Mouse (Mus musculus) stomach, embryonic 16.5 days (tissue): ENCODE measurements around the gene Hist1h1c. TPM values are rescaled to one million over a fixed set of nuclear protein-coding genes. Genes with fewer than 3 reads are reported as not detected.
A peak's percentile ranks its signal among the peaks of the same experiment; 100 is the strongest.

ENCODE experiments used
- ATAC-seq: fragments of 200-750 bp; cut with Nextera tagmentation; 2 replicates; pipeline ENCODE4 v1.8.0; 2017; ENCODE audit warnings: moderate number of reproducible peaks, moderate TSS enrichment; ENCODE audit not compliant: insufficient read depth, low FRiP score
- H3K27ac ChIP-seq: fragments of 300-500 bp; sonication (generic); 2 replicates; pipeline ENCODE4 v1.5.1; 2014; ENCODE audit warnings: low read length
- H3K27me3 ChIP-seq: fragments of 300-500 bp; sonication (generic); 2 replicates; pipeline ENCODE4 v1.6.1; 2014; ENCODE audit warnings: low read length, control low read depth, mixed read lengths; ENCODE audit not compliant: control insufficient read depth, insufficient read depth
- H3K36me3 ChIP-seq: fragments of 300-500 bp; sonication (generic); 2 replicates; pipeline ENCODE4 v1.6.1; 2014; ENCODE audit warnings: low read length; ENCODE audit not compliant: control insufficient read depth, insufficient read depth
- H3K4me1 ChIP-seq: fragments of 300-500 bp; sonication (generic); 2 replicates; pipeline ENCODE4 v1.6.1; 2014; ENCODE audit warnings: low read length, control low read depth, mixed read lengths; ENCODE audit not compliant: control insufficient read depth, insufficient read depth
- H3K4me2 ChIP-seq: fragments of 300-500 bp; sonication (generic); 2 replicates; pipeline ENCODE4 v1.6.1; 2014; ENCODE audit warnings: low read depth, low read length, mixed read lengths
- H3K4me3 ChIP-seq: fragments of 300-500 bp; sonication (generic); replicated peaks from 2 replicates; pipeline ENCODE4 v1.5.1; 2014; ENCODE audit warnings: mild to moderate bottlenecking, low read length
- H3K9ac ChIP-seq: fragments of 300-500 bp; sonication (generic); 2 replicates; pipeline ENCODE4 v1.6.1; 2014; ENCODE audit warnings: low read length
- H3K9me3 ChIP-seq: fragments of 300-500 bp; sonication (generic); replicated peaks from 2 replicates; pipeline ENCODE4 v1.6.1; 2016; ENCODE audit warnings: low read length, control low read depth; ENCODE audit not compliant: control insufficient read depth
- WGBS: fragments of 180-500 bp; shearing (Covaris S2); extraction: QIAGEN DNeasy Blood & Tissue Kit; methylation state at CpG from one replicate; pipeline ENCODE4 v1.1.7; 2014; 5-methylcytosine and 5-hydroxymethylcytosine counted together
- polyA plus RNA-seq: library from polyadenylated mRNA; unstranded; fragments of >200 nt; fragmentation: Nextera tagmentation; extraction: Ambion mirVana; gene quantifications from 2 replicates; pipeline ENCODE4 v1.2.1, GENCODE M21; 2015

The Hist1h1c gene
- polyA plus RNA-seq, 1 experiment from 2014 or later, result 58.0 TPM

DNA sequence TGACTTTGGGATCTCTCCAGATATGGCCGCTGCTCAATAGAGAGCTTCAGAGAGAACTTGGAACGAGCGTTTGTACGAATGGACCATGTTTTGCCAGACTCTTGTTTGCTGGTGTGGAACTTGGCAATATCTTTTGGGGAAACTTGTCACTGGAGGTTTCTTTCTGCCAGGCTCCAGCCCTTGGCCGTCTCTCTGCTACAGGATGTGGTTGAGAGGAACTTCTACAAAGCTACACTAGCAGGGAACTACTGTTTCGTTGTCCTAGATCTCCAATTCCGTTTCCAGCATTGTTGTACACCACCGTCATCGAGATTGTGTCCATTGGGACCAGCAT is 9.4 kb upstream of the Hist1h1c start:
- ATAC-seq, result no peak
- no peak overlapping the region for H3K4me3 ChIP-seq
- H3K4me1 ChIP-seq, result no peaks in the 10 kb centered on the region
- no peak overlapping the region for H3K27ac ChIP-seq
- WGBS, result 87% methylated on average over 9 of the region's 9 CpGs
- H3K9ac ChIP-seq, result no peak overlapping the region
- H3K9me3 ChIP-seq, result no peaks in the 10 kb centered on the region
- no peaks in the 10 kb centered on the region for H3K27me3 ChIP-seq
- no peak overlapping the region for H3K4me2 ChIP-seq
- no peaks in the 10 kb centered on the region for H3K36me3 ChIP-seq

GRCm38 (mm10) chr13:23729706-23730105 is 8.9 kb upstream of the Hist1h1c start:
- 88% methylated on average over 5 of the region's 5 CpGs for WGBS

GRCm38 (mm10) chr13:23730479-23730878 is 8.1 kb upstream of the Hist1h1c start:
- no peak overlapping the region for H3K4me3 ChIP-seq
- no peaks in the 10 kb centered on the region for H3K4me1 ChIP-seq
- WGBS, result 22% methylated on average over 8 of the region's 8 CpGs
- no peaks in the 10 kb centered on the region for H3K9me3 ChIP-seq
- H3K36me3 ChIP-seq, result no peaks in the 10 kb centered on the region
- H3K4me2 ChIP-seq, result no peak overlapping the region
- no peaks in the 10 kb centered on the region for H3K27me3 ChIP-seq
- no peak overlapping the region for H3K9ac ChIP-seq
- no peak overlapping the region for H3K27ac ChIP-seq
- peak; percentile 66; the same call in 1 of the 2 replicates for ATAC-seq

More at GRCm38 (mm10) chr13:23729706-23730105, 8.9 kb upstream of the Hist1h1c start:
- H3K4me3 ChIP-seq, result no peak overlapping the region
- no peak for ATAC-seq
- no peaks in the 10 kb centered on the region for H3K36me3 ChIP-seq
- no peak overlapping the region for H3K27ac ChIP-seq
- no peaks in the 10 kb centered on the region for H3K4me1 ChIP-seq
- H3K27me3 ChIP-seq, result no peaks in the 10 kb centered on the region
- H3K4me2 ChIP-seq, result no peak overlapping the region
- no peak overlapping the region for H3K9ac ChIP-seq
- H3K9me3 ChIP-seq, result no peaks in the 10 kb centered on the region

DNA sequence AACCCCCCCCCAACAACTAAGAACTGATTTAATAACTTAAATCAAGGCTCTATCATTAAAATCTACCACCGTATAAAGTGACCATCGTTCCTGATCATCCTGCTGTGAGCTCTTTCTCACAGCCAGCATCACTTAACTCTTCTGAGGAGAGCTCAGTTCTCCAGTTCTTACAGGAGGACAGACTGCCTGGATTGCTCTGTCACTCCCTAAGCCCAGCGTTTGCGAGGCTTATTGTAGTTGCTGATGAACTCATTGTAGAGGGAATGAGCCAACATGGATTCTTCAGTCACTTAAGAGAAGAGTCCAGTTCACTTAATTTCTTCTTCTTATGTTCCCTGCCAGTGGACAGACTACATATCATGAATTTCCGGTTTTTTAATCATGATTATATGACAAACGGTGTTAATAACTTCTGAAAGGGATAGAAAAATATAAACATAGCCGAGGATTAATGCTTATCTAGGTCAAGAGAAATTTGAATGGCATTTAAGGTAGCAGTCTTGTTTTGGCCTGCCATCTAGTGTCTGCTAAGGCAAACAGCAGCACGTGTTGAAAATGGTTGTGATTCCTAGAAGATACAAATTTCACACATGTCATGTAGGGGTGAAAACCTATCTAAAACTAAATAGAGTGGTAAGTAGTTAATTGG is 6.3 kb upstream of the Hist1h1c start:
- no peaks in the 10 kb centered on the region for H3K27me3 ChIP-seq
- no peaks in the 10 kb centered on the region for H3K9me3 ChIP-seq
- H3K27ac ChIP-seq, result no peak overlapping the region
- H3K4me2 ChIP-seq, result no peak overlapping the region
- no peak overlapping the region for H3K4me3 ChIP-seq
- no peak overlapping the region for H3K9ac ChIP-seq
- ATAC-seq, result no peak
- H3K4me1 ChIP-seq, result no peaks in the 10 kb centered on the region
- no peaks in the 10 kb centered on the region for H3K36me3 ChIP-seq
- WGBS, result 22% methylated on average over 8 of the region's 8 CpGs

DNA sequence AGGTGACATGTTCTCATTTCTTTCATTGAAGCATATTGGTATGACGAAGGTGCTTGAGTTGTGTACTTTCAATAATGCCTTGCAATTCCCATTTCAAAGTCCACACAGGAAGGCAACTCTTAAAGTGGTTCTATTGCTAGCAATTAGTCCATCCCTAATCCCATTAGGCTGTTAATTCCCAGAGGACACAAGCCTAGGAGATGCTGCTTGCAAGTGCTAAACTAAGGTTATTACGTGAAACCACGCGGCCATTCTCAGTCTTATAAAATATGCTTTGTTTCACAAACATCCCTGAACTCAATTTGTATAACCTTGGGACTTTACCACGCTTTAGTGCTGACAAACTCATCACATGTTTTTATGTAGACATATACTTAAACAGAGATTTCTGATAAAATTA is 1.5 kb upstream of the Hist1h1c start:
- peaks cover 13% of the 10 kb centered on the region; the same call in 1 of the 2 replicates for H3K4me1 ChIP-seq
- no peak overlapping the region for H3K27ac ChIP-seq
- 87% methylated on average over 5 of the region's 5 CpGs for WGBS
- H3K27me3 ChIP-seq, result no peaks in the 10 kb centered on the region
- no peak overlapping the region for H3K4me3 ChIP-seq
- no peak overlapping the region for H3K4me2 ChIP-seq
- no peak overlapping the region for H3K9ac ChIP-seq
- ATAC-seq, result no peak
- H3K9me3 ChIP-seq, result no peaks in the 10 kb centered on the region
- H3K36me3 ChIP-seq, result no peaks in the 10 kb centered on the region

DNA sequence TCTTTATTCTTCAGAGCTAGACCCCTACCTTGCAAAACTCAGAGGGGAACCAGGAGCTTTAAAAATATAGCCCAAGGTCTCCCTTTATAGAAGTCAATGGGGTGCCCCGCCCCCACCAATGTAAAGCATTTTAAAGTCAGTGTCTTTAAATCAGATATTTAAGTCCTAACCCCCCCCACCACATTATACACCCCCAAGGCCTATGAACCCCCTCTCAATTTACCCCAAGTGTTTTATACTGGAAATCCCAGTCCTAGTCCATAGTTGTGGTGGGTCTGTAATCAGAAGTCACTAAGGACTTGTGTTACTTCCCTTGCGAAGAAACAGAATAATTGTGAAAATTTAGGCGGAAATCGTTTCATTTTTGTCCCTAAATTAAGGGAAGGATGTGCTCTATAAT is 567 bp upstream of the Hist1h1c start:
- Histone ChIP-seq H3K4me2 (peak overlapping the region; percentile 39), H3K27ac (peak overlapping the region; percentile 99), H3K4me1 (peaks cover 13% of the 10 kb centered on the region; the same call in 1 of the 2 replicates), H3K36me3 (no peaks in the 10 kb centered on the region), H3K4me3 (peak overlapping the region; percentile 70), H3K27me3 (no peaks in the 10 kb centered on the region), H3K9me3 (no peaks in the 10 kb centered on the region), H3K9ac (peak overlapping the region; percentile 58)
- no peak for ATAC-seq
- 23% methylated on average over 4 of the region's 4 CpGs for WGBS

- H3K27ac ChIP-seq, result peak overlapping the region; percentile 99
- WGBS, result under 1% methylated on average over 39 of the region's 39 CpGs
- H3K9ac ChIP-seq, result peak overlapping the region; percentile 85
- H3K4me2 ChIP-seq, result peak overlapping the region; percentile 91
- peaks cover 17% of the 10 kb centered on the region; the same call in 1 of the 2 replicates for H3K4me1 ChIP-seq
- no peaks in the 10 kb centered on the region for H3K27me3 ChIP-seq
- no peaks in the 10 kb centered on the region for H3K36me3 ChIP-seq
- peak; percentile 93 for ATAC-seq
- no peaks in the 10 kb centered on the region for H3K9me3 ChIP-seq
- peak overlapping the region; percentile 70 for H3K4me3 ChIP-seq
Measured at GRCm38 (mm10) chr13:23739069-23739921, 687 bp downstream of the Hist1h1c start.

DNA sequence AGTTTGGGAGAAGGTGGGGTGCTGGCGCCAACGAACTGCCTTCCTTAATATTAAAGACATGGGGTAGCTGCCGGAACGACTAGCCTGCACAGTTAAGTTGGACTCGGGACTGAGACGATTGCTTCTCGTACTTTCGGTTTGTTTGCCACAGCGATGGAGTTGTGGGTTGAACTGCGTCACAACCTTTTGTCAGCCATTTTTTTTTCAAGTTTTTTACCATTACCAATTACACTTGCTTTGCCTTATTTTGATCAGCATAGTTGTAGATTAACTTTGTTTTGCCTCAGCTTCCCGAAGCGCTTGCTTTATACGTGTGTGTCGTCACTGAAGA is 1.3 kb downstream of the Hist1h1c start:
- Histone ChIP-seq H3K27ac (peak overlapping the region; percentile 99), H3K9me3 (no peaks in the 10 kb centered on the region), H3K9ac (peak overlapping the region; percentile 85), H3K4me1 (peaks cover 21% of the 10 kb centered on the region; the same call in 1 of the 2 replicates), H3K36me3 (no peaks in the 10 kb centered on the region), H3K27me3 (no peaks in the 10 kb centered on the region), H3K4me2 (peak overlapping the region; percentile 91), H3K4me3 (peak overlapping the region; percentile 70)
- under 1% methylated on average over 14 of the region's 14 CpGs for WGBS
- ATAC-seq, result no peak; the same call in 1 of the 2 replicates

DNA sequence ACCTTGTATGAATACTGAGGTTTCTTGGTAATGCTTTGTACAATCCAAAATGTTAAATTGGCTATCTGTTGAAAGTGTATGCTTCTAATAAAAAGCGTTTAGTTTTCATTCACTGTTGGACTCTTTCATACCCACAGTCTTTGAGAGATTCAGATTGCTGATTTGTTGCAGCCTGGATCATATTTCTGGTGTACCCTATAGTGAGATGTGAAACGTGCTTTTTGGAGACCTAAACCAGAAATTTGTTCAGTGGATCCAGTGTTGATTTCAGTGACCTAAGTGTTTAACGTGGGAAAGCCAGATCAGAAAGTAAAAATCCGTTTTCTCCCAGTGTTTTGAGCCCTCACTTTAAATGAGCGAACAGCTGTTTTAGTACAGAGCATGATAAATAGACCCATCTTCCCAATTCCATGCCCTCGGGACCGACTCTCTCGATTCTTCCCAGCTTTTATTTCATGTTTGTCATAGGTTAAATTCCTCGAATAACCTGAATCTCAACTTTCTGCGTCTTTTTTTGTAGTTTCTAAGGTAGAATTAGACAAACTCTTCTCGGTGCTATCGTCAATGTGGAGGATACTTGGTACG is 1.7 kb downstream of the Hist1h1c start:
- ATAC-seq, result no peak
- Histone ChIP-seq H3K27ac (peak overlapping the region; percentile 99), H3K4me1 (peaks cover 21% of the 10 kb centered on the region; the same call in 1 of the 2 replicates), H3K4me2 (peak overlapping the region; percentile 91), H3K4me3 (peak overlapping the region; percentile 70), H3K9ac (peak overlapping the region; percentile 85), H3K9me3 (no peaks in the 10 kb centered on the region), H3K36me3 (no peaks in the 10 kb centered on the region), H3K27me3 (no peaks in the 10 kb centered on the region)
- 18% methylated on average over 13 of the region's 13 CpGs for WGBS
